Mouse (Mus musculus): ENCODE measurements at regions not wholly inside any gene's neighbourhood (a gene's known extent, or its start where the extent isn't known, plus 50 kb on each side); places are given as distances from the start of the nearest gene placed in this dataset.
"Not testable (repeated sequence)": the region's sequence is repeated elsewhere in the genome, so short reads cannot be mapped to it uniquely, and the experiment has no call there.

GRCm38 (mm10) chr12:15410419-15410818 is 406.3 kb downstream of the Trib2 start:
- DNase-seq (ENCODE audit: low spot score), result no peak

- not testable (repeated sequence) for DNase-seq (ENCODE audit: low spot score)
Measured at GRCm38 (mm10) chr12:15407577-15407976, 409.1 kb downstream of the Trib2 start.

DNA sequence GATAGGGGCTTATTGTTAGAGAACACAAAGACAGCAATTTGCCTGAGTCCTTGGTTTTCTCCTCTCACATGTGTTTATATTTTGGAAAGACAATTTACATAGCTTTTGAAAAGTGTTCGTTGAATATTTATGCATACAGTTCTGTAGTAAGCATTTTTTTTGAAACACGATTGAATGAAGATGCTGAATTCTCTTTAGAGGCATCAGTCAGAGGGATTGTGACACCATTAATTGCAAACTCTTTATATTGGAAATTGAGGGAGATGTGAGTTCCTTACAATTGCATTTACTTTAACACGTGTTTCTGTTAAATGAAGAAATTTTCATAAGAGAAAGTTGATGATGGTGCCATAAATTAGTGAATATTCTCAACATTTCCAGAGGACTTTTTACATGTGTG is 424.1 kb downstream of the Trib2 start:
- no peak for DNase-seq (ENCODE audit: low spot score)

DNA sequence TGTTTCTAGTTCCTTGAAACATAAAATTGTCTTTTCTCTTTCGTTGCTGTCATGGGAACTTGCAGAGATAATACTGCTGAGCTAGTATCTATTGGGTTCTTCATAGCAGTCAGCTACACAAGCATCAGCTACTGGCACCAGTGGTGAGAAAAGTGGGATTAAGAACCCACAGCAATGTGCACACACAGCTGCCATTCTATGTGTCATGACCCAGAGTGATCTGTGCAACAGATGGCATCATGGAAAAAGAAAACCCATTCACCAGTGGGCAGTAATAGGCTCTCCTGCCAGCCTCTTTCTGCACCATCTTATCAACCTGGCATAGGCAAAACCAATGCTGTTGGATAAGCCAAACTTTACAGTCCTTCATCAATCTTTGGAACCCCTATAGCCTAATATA is 428.1 kb downstream of the Trib2 start:
- DNase-seq (ENCODE audit: low spot score), result no peak

DNA sequence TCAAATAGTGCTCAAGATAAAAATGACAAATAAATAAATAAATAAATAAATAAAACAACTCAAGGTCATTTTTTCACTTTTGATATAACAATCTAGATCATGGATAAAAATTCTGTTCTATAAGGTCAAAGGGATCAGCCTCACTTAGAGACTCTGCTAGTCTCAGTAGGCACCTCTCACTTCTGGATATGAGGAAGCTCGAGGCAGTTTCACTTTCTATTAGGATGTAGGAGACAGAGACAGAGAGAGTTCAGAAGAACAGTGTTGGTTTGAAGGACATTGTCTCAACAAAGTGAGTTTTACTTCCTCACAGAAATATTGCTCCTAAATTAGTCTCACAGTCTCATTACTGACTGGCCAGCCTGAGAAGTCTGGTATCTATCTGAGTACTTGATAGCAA is 458.9 kb downstream of the Trib2 start:
- no peak for DNase-seq (ENCODE audit: low spot score)

DNA sequence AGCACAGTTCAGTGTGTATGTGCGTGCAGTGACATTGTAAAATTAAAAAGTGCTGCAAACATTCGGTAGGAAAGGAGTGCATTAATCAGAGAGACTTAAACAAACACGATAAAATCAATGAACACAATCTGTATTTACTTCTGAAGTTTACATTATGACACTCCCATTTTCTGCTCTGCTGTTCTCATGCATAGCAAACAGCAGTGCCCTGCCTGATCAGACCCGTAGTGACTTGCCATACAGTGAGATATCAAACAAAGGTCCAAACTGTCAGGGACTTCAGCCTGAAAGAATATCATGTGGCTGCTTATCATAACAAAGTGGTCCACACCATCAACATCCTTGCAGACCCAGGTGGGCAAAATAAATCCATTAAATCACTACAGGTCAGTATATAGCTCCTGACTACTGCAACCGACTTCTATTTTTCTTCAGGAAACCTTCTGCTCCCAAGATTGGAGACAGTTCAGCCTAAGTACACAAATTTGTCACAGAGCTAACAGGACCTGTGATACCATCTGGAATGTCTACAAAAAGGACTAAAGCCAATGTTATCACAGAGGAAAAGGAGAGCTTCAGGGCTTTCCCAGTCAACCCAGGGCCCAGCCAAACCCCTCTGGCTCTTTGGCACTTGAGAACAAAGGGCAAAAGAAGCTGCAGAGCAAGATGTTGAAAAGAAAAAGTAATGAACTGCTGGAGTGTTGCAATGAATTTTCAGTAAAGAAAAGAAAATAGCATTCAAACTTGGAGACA is 495.8 kb downstream of the Trib2 start:
- no peak for DNase-seq (ENCODE audit: low spot score)

GRCm38 (mm10) chr12:15319647-15320046 is 497.1 kb downstream of the Trib2 start:
- DNase-seq (ENCODE audit: low spot score), result no peak

GRCm38 (mm10) chr12:15294898-15295297 is 521.8 kb downstream of the Trib2 start:
- no peak for DNase-seq (ENCODE audit: low spot score)

DNA sequence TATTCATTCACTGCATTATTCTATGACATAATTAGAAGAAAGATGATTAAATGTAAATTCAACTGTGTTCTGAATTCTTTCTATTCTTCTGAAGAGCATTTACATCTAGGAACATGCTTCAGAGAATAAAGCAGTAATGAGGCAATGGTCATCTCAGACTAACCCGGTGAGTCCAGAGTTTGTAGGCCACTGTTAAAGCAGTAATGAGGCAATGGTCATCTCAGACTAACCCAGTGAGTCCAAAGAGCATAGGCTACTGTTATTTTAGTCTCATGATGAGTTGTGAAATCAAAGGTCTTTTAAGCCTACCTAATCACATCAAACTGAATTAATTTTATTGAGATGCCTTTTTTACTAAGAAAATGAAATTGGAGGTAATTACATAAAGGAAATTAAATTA is 554.6 kb downstream of the Trib2 start:
- DNase-seq (ENCODE audit: low spot score), result no peak

GRCm38 (mm10) chr12:15261604-15262003 is 555.1 kb downstream of the Trib2 start:
- no peak for DNase-seq (ENCODE audit: low spot score)

DNA sequence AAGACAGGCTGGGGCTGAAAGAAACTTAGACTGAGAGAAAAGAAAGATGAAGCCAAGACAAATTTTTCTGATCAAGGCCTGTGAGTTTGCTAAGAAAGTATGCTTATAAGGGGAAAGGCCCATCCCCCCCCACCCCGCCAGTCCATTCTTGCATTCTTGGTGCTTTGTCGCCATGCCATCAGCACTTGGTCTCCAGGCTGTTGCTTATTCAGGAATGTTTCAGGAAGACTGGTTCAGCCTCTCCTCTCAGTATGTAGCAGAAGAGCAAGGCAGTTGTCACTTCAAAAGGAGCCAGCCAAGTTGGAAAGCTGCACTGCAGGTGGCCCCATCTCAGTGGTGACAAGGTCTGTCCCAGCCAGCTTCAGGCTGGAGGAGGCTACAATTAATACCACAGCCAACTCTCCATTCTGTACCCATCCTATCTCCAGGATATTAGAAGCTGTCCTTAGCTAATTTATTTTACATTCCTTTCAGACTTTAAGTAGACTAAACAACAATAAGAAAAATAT is 555.8 kb downstream of the Trib2 start:
- DNase-seq (ENCODE audit: low spot score), result no peak

GRCm38 (mm10) chr12:15244966-15245365 is 571.8 kb downstream of the Trib2 start:
- no peak for DNase-seq (ENCODE audit: low spot score)

GRCm38 (mm10) chr12:15222497-15223170 is 594.1 kb downstream of the Trib2 start:
- DNase-seq (ENCODE audit: low spot score), result no peak

DNA sequence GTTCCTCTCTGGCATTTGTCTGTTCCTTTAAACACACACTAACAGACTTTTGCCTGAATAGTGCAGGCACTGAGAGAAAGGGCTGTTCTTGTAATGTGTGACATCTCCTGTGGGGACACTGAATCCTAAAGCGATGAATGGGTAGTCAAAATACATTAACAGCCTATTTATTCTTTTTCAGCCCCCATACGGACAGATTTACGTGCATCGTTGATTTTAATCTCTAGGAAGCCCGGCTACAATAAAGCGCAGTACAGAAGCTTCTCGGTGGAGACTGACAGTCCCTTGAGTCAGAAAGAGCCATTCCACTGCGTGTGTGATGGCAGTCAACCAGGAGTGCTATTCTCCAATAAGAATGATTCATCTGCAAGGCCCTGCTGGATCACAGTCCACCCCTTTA is 598.2 kb downstream of the Trib2 start:
- no peak for DNase-seq (ENCODE audit: low spot score)

DNA sequence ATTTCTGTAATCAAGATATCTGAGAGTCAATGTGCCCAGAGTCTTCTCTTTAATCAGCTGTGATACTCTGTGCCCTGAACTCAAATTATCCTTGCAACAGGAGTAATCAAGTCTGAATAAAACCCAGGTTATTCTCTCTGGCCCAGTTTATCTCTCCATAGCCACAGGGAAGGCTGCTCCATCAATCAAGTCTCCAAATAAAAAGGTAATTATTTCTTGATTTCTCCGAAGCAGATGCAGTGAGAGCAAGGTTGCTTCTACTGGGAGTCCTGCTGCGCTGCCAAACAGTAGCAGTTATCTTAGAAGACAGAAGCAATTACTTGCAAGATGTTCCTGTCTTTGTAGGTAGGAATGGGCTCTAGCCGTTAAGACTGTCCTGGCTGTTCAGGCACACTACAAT is 600.5 kb downstream of the Trib2 start:
- DNase-seq (ENCODE audit: low spot score), result no peak

GRCm38 (mm10) chr12:15174411-15175041 is 642.2 kb downstream of the Trib2 start:
- DNase-seq (ENCODE audit: low spot score), result no peak

GRCm38 (mm10) chr12:15162605-15163004 is 654.1 kb downstream of the Trib2 start:
- no peak for DNase-seq (ENCODE audit: low spot score)

DNA sequence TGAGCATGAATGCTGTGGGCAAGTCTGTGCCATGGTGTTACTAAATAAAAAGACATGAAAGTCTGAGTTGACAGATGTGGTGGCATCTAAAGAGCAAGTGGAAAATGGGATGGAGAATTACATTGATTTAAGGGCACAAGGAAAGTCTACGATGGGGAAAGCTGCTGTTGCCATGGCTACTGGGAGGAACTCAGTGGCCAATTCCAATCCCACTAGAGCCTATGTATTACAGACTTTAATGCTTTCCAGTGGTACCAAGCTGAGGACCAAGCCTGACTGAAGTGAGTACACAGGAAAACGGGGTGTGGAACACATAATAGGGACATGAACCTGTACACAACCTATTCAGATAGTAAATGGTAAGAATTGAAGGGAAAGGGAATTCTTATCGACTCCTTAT is 654.9 kb downstream of the Trib2 start:
- no peak for DNase-seq (ENCODE audit: low spot score)

GRCm38 (mm10) chr12:15160478-15160998 is 656.2 kb downstream of the Trib2 start:
- DNase-seq (ENCODE audit: low spot score), result no peak

GRCm38 (mm10) chr12:15146398-15146797 is 670.3 kb downstream of the Trib2 start:
- no peak for DNase-seq (ENCODE audit: low spot score)

GRCm38 (mm10) chr12:15137039-15137438 is 679.7 kb downstream of the Trib2 start:
- no peak for DNase-seq (ENCODE audit: low spot score)

DNA sequence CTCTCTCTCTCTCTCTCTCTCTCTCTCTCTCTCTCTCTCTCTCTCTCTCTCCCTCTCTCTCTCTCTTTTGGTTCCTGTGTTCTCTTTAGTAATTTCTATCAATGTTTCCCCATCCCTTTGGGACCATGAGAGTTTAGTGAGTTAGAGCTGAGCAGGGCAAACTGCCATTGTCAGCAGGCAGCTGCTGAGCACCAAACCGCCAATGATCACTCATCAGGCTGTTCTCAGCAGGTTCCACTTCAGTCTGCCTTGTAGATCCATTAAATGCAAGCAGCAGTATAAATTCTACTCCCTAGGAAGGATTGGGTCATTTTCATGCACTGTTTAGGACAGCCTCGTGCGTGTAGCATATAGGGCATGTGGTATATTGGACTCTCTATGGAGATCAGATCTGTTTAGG is 692.5 kb downstream of the Trib2 start:
- DNase-seq (ENCODE audit: low spot score), result no peak

Data from urinary bladder, adult 2 months (tissue).